Mouse (Mus musculus) Patski (cell line): ENCODE measurements around the gene Glis3. TPM values are rescaled to one million over a fixed set of nuclear protein-coding genes. Genes with fewer than 3 reads are reported as not detected.
A peak's percentile ranks its signal among the peaks of the same experiment; 100 is the strongest.

Experiments
- ATAC-seq: fragments of 100-300 bp; one replicate; pipeline ENCODE4 v1.8.0; 2021
- CTCF ChIA-PET: fragments of 350-600 bp; sonication (Branson Sonifier 250); formaldehyde crosslinking; loops from one replicate; lab custom pipeline; 2022; ENCODE audit warnings: inconsistent platforms; lab: Charles Lee
- POLR2A ChIA-PET: fragments of 350-600 bp; sonication (Branson Sonifier 250); formaldehyde crosslinking; loops from one replicate; lab custom pipeline; 2022; ENCODE audit warnings: antibody characterized with exemption, inconsistent platforms; lab: Charles Lee
- DNase-seq: peaks from one replicate; pipeline ENCODE4 v3.0.0-alpha.2; 2011; ENCODE audit warnings: low read depth, low spot score
- H3K27me3 ChIP-seq: fragments of 371-371 bp; one replicate; pipeline ENCODE4 v1.5.1; 2021
- CTCF ChIP-seq: fragments of 100-300 bp; IDR thresholded peaks from one replicate; pipeline ENCODE4 v1.5.1; 2021
- in situ Hi-C: fragments of 300-500 bp; cut with MboI; formaldehyde crosslinking; loops from 3 replicates; pipeline ENCODE4 v1.11.1; 2018; ENCODE audit warnings: low pct_unique_long_range_greater_than_20kb, mixed read lengths
- polyA plus RNA-seq: library from polyadenylated mRNA; unstranded; gene quantifications from one replicate; pipeline ENCODE4 v1.2.3, GENCODE M21; 2021

Gene Glis3
- polyA plus RNA-seq, 1 experiment from 2014 or later: 213 TPM

- ATAC-seq: peak; percentile 65
- no peaks in the 10 kb centered on the region for H3K27me3 ChIP-seq
- POLR2A ChIA-PET: interaction anchor here (0.6 to 1.9 kb wide), 4 partner anchors 8 to 43 kb away, joined by 3 to 10 read pairs (median 4); no protein-coding TSS in a partner anchor
- TF ChIP-seq CTCF: no peak
- CTCF ChIA-PET: no interaction called here
- no peak for DNase-seq
- in situ Hi-C loops: no loop called here
These were observed 43.8 kb downstream of the Glis3 start for GRCm38 (mm10) chr19:28635991-28636553.

- TF ChIP-seq CTCF: no peak
- ATAC-seq (no peak), DNase-seq (no peak)
- no peaks in the 10 kb centered on the region for H3K27me3 ChIP-seq
- in situ Hi-C loops: no loop called here
- CTCF ChIA-PET: interaction anchor here (1.0 kb wide), 1 partner anchor 43 kb away, joined by 3 read pairs; no protein-coding TSS in a partner anchor
- POLR2A ChIA-PET: no interaction called here
These were observed 44.9 kb downstream of the Glis3 start for GRCm38 (mm10) chr19:28634986-28635385.

DNA sequence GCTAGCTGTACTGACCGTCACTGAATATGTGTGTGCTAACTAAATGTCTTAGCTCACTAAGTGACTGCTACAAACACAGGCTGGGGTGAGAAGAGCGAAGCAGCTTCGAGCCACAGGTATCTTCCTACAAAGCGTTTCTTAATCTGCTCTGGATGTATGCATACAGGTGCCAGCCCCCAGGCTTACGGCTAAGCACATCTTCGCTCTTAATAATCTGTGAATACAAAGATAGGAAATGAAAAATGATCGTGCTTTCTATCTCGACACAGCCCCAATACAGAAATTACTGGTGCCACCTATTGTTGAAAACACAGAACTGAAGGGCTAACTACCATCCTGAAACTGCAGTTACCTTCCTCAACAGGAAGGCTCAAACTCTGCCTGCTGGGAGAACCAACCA lies 51.5 kb downstream of the Glis3 start:
- H3K27me3 ChIP-seq: no peaks in the 10 kb centered on the region
- TF ChIP-seq CTCF: peak; percentile 56
- POLR2A ChIA-PET: interaction anchor here (0.8 to 1.8 kb wide), 3 partner anchors 8 to 40 kb away, joined by 3 to 6 read pairs (median 3); no protein-coding TSS in a partner anchor

DNA sequence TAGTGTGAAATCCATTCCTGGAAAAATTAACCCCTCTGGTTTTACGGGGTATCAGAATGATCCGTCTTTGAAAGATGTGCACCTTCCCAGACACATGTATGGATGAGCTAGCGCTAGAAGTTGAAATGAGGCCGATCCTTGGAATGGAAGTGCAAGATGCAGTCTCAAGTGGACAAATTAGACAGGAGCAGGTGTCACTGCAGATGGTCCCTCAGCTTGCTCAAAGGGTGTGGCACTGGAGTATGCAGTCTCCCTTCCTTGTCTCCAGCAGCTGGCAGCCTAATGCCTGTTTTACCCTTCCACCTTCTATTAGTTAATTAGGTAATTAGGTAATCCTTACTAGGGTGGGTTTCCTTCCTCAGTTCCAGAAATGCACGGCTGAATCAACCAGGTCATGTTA lies 53.7 kb downstream of the Glis3 start:
- CTCF ChIA-PET: interaction anchor here (2.0 kb wide), 1 partner anchor 37 kb away, joined by 5 read pairs; no protein-coding TSS in a partner anchor

More for the DNA sequence above, 51.5 kb downstream of the Glis3 start:
- in situ Hi-C loops: loop anchor here (10.0 kb wide), 1 partner anchor 254 kb away; no protein-coding TSS in a partner anchor
- CTCF ChIA-PET: interaction anchor here (0.6 to 1.4 kb wide), 7 partner anchors 12 to 379 kb away, joined by 3 to 4 read pairs (median 3); no protein-coding TSS in a partner anchor
- ATAC-seq: peak; percentile 34
- DNase-seq: no peak

GRCm38 (mm10) chr19:28624571-28624970 lies 55.3 kb downstream of the Glis3 start:
- in situ Hi-C loops: loop anchor here (5.0 to 10.0 kb wide), 3 partner anchors 48 to 250 kb away; no protein-coding TSS in a partner anchor
- ChIA-PET POLR2A (interaction anchor here (0.6 to 1.1 kb wide), 2 partner anchors 25 to 783 kb away, joined by 3 to 5 read pairs; no protein-coding TSS in a partner anchor), CTCF (interaction anchor here (1.0 kb wide), 1 partner anchor 20 kb away, joined by 3 read pairs; no protein-coding TSS in a partner anchor)
- TF ChIP-seq CTCF: no peak
- peak; percentile 42 for ATAC-seq
- H3K27me3 ChIP-seq: no peaks in the 10 kb centered on the region
- peak; percentile 88 for DNase-seq

More for the DNA sequence above, 53.7 kb downstream of the Glis3 start:
- TF ChIP-seq CTCF: no peak
- no peaks in the 10 kb centered on the region for H3K27me3 ChIP-seq
- POLR2A ChIA-PET: no interaction called here
- in situ Hi-C loops: loop anchor here (10.0 kb wide), 1 partner anchor 251 kb away; no protein-coding TSS in a partner anchor
- no peak for ATAC-seq
- DNase-seq: no peak

DNA sequence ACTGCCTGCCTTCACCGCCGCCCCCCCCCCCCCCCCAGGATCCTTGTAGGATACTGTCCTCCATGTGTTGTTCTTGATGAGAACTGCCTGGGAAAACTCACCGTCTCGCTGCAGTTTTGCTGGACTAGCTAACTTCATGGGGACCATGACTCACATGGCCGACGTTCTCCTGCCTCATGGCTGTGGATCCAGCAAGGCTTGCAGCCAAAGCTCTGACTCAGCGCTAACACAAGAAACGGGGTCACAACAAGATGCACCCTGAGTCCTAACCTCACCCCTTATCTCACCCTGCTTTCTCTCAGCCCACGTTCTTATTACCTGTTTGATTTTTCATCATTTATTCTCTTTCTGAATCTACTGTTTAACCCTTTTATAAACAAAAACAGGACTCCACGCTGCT lies 56.2 kb downstream of the Glis3 start:
- ATAC-seq (no peak), DNase-seq (no peak)
- no peaks in the 10 kb centered on the region for H3K27me3 ChIP-seq
- ChIA-PET POLR2A (no interaction called here), CTCF (no interaction called here)
- TF ChIP-seq CTCF: no peak
- in situ Hi-C loops: loop anchor here (5.0 to 10.0 kb wide), 3 partner anchors 49 to 249 kb away; no protein-coding TSS in a partner anchor

GRCm38 (mm10) chr19:28621608-28622505 lies 58.0 kb downstream of the Glis3 start:
- CTCF ChIA-PET: interaction anchor here (0.8 to 2.2 kb wide), 5 partner anchors 11 to 104 kb away, joined by 3 to 6 read pairs (median 3); no protein-coding TSS in a partner anchor

GRCm38 (mm10) chr19:28617736-28618135 lies 62.1 kb downstream of the Glis3 start:
- in situ Hi-C loops: no loop called here
- CTCF ChIA-PET: no interaction called here
- H3K27me3 ChIP-seq: no peaks in the 10 kb centered on the region
- ATAC-seq: no peak
- POLR2A ChIA-PET: no interaction called here
- TF ChIP-seq CTCF: no peak
- DNase-seq: no peak

More at GRCm38 (mm10) chr19:28621608-28622505, 58.0 kb downstream of the Glis3 start:
- no peak for TF ChIP-seq CTCF
- ATAC-seq (peak; percentile 85), DNase-seq (peak; percentile 87)
- in situ Hi-C loops: loop anchor here (5.0 to 10.0 kb wide), 3 partner anchors 50 to 247 kb away; no protein-coding TSS in a partner anchor
- POLR2A ChIA-PET: interaction anchor here (0.7 to 1.6 kb wide), 5 partner anchors 32 to 68 kb away, joined by 3 to 7 read pairs (median 3); no protein-coding TSS in a partner anchor
- H3K27me3 ChIP-seq: no peaks in the 10 kb centered on the region

DNA sequence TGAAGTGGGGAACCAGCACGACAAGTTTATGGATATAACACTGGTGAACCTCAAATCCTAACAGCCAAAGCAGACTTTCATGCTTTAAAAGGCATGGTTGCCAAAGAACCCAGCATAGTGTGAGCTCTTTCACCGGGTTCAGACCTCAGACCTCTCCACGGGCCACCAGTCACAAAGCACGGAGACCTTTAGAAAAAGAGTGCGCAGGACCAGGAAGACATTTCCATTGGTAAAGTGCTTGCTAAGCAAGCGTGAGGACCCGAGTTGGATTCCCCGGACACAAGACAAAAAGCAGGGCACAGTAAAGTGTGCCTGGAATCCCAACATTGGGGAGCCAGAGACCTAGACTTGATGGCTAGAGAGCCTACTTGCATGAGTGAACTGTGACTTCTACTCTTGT lies 62.7 kb downstream of the Glis3 start:
- no peaks in the 10 kb centered on the region for H3K27me3 ChIP-seq
- DNase-seq: no peak
- no peak for TF ChIP-seq CTCF
- POLR2A ChIA-PET: no interaction called here
- no peak for ATAC-seq
- in situ Hi-C loops: no loop called here
- CTCF ChIA-PET: interaction anchor here (1.0 to 2.0 kb wide), 2 partner anchors 11 to 17 kb away, joined by 3 to 4 read pairs; no protein-coding TSS in a partner anchor

GRCm38 (mm10) chr19:28616487-28616886 lies 63.4 kb downstream of the Glis3 start:
- CTCF ChIA-PET: interaction anchor here (0.5 to 2.0 kb wide), 3 partner anchors 12 to 207 kb away, joined by 3 to 4 read pairs (median 3); no protein-coding TSS in a partner anchor
- no peak for ATAC-seq
- TF ChIP-seq CTCF: no peak
- H3K27me3 ChIP-seq: no peaks in the 10 kb centered on the region
- POLR2A ChIA-PET: no interaction called here
- no peak for DNase-seq
- in situ Hi-C loops: no loop called here
